Mouse (Mus musculus) CH12.LX (cell line): Measurements from ENCODE around the gene Nudc. TPM values are rescaled to one million over a fixed set of nuclear protein-coding genes. Genes with fewer than 3 reads are reported as not detected.

Experiments used
- DNase-seq: peaks from one replicate; pipeline ENCODE4 v3.0.0-alpha.2; 2013; ENCODE audit errors: extremely low read depth
- H3K27ac ChIP-seq: 2 replicates; pipeline ENCODE4 v1.5.1; 2012; ENCODE audit warnings: low read depth, mild to moderate bottlenecking, control low read depth, moderate library complexity; ENCODE audit not compliant: insufficient read depth
- H3K27me3 ChIP-seq: replicated peaks from 2 replicates; pipeline ENCODE3; 2012; ENCODE audit warnings: inconsistent platforms
- H3K36me3 ChIP-seq, 2 experiments: replicated peaks in 1 of 2; 2 replicates each; pipeline versions ENCODE3 to v1.6.1; 2012; ENCODE audit warnings: inconsistent platforms in 1 of 2, low read length in 1 of 2, mild to moderate bottlenecking in 1 of 2, mixed read lengths in 1 of 2, moderate library complexity in 1 of 2; ENCODE audit not compliant: control insufficient read depth in 1 of 2, insufficient read depth in 1 of 2
- H3K4me1 ChIP-seq, 2 experiments: 2 replicates each; pipeline ENCODE4 v1.6.1; 2012; ENCODE audit warnings: inconsistent platforms in 1 of 2, moderate library complexity in 1 of 2; ENCODE audit not compliant: insufficient read depth in 2 of 2, control insufficient read depth in 1 of 2
- H3K4me2 ChIP-seq: 2 replicates; pipeline ENCODE4 v1.6.1; 2012; ENCODE audit warnings: low read depth, mild to moderate bottlenecking, control low read depth; ENCODE audit not compliant: poor library complexity, insufficient read depth, severe bottlenecking
- H3K4me3 ChIP-seq, 3 experiments: fragments of 150-350 bp in 1 of 3; sonication (generic) in 1 of 3; replicated peaks in 1 of 3; 2 replicates each; pipeline versions ENCODE3 to v1.5.1; 2011 to 2012; ENCODE audit warnings: low read depth in 2 of 3, low read length in 2 of 3, mild to moderate bottlenecking in 2 of 3, moderate library complexity in 2 of 3, control low read depth in 1 of 3, improper control_type of control experiment in 1 of 3, inconsistent platforms in 1 of 3, mixed read lengths in 1 of 3; ENCODE audit not compliant: poor library complexity in 1 of 3
- H3K79me2 ChIP-seq: replicated peaks from 2 replicates; pipeline ENCODE4 v1.6.1; 2012; ENCODE audit warnings: mild to moderate bottlenecking, moderate library complexity; ENCODE audit not compliant: control insufficient read depth, poor library complexity, insufficient read depth, severe bottlenecking; ENCODE audit errors: extremely low read depth
- H3K9ac ChIP-seq: 2 replicates; pipeline ENCODE4 v1.6.1; 2012; ENCODE audit warnings: low read depth, mild to moderate bottlenecking, control low read depth, moderate library complexity; ENCODE audit not compliant: insufficient read depth
- H3K9me3 ChIP-seq: replicated peaks from 2 replicates; pipeline ENCODE3; 2012; ENCODE audit warnings: low read length, inconsistent platforms, mixed read lengths
- BHLHE40 ChIP-seq: IDR thresholded peaks from 2 replicates; pipeline ENCODE4 v1.6.1; 2011; ENCODE audit warnings: mild to moderate bottlenecking, low read depth, low read length, improper control_type of control experiment
- CTCF ChIP-seq, 2 experiments: IDR thresholded peaks in 1 of 2; conservative IDR thresholded peaks in 1 of 2; 2 replicates each; pipeline ENCODE4 v1.5.1; 2011 to 2012; ENCODE audit warnings: low read depth in 2 of 2, low read length in 2 of 2, improper control_type of control experiment in 1 of 2, inconsistent platforms in 1 of 2, mild to moderate bottlenecking in 1 of 2, moderate library complexity in 1 of 2
- E2F4 ChIP-seq: IDR thresholded peaks from 2 replicates; pipeline ENCODE4 v1.6.1; 2011; ENCODE audit warnings: low read depth, low read length, improper control_type of control experiment; ENCODE audit not compliant: insufficient replicate concordance
- ELF1 ChIP-seq: IDR thresholded peaks from 2 replicates; pipeline ENCODE4 v1.6.1; 2014; ENCODE audit warnings: low read depth, mild to moderate bottlenecking, inconsistent platforms, low read length, improper control_type of control experiment
- EP300 ChIP-seq: IDR thresholded peaks from 2 replicates; pipeline ENCODE4 v1.6.1; 2011; ENCODE audit warnings: low read length, improper control_type of control experiment
- ETS1 ChIP-seq: conservative IDR thresholded peaks from 2 replicates; pipeline ENCODE4 v1.6.1; 2012; ENCODE audit warnings: low read depth, mild to moderate bottlenecking, inconsistent platforms, low read length, improper control_type of control experiment, moderate library complexity
- HCFC1 ChIP-seq: IDR thresholded peaks from 2 replicates; pipeline ENCODE4 v1.6.1; 2012; ENCODE audit warnings: low read depth, mild to moderate bottlenecking, inconsistent platforms, low read length, improper control_type of control experiment
- IRF4 ChIP-seq: IDR thresholded peaks from 2 replicates; pipeline ENCODE4 v1.6.1; 2014; ENCODE audit warnings: low read depth, mild to moderate bottlenecking, inconsistent platforms, low read length, improper control_type of control experiment
- JUN ChIP-seq: IDR thresholded peaks from 2 replicates; pipeline ENCODE4 v1.6.1; 2011; ENCODE audit warnings: low read depth, mild to moderate bottlenecking, low read length, improper control_type of control experiment, moderate library complexity; ENCODE audit not compliant: insufficient read depth
- JUND ChIP-seq: conservative IDR thresholded peaks from 2 replicates; pipeline ENCODE4 v1.6.1; 2011; ENCODE audit warnings: low read depth, low read length, improper control_type of control experiment
- KAT2A ChIP-seq: IDR thresholded peaks from 2 replicates; pipeline ENCODE4 v1.6.1; 2012; ENCODE audit warnings: low read length, improper control_type of control experiment, inconsistent platforms; ENCODE audit not compliant: insufficient replicate concordance
- MAFK ChIP-seq: IDR thresholded peaks from 2 replicates; pipeline ENCODE4 v1.6.1; 2011; ENCODE audit warnings: low read length, improper control_type of control experiment; ENCODE audit not compliant: insufficient replicate concordance
- MAX ChIP-seq: IDR thresholded peaks from 2 replicates; pipeline ENCODE4 v1.6.1; 2011; ENCODE audit warnings: low read length, improper control_type of control experiment
- MAZ ChIP-seq: IDR thresholded peaks from 2 replicates; pipeline ENCODE4 v1.6.1; 2012; ENCODE audit warnings: low read depth, mild to moderate bottlenecking, inconsistent platforms, low read length, improper control_type of control experiment, moderate library complexity
- MEF2A ChIP-seq: IDR thresholded peaks from 2 replicates; pipeline ENCODE4 v1.6.1; 2014; ENCODE audit warnings: low read depth, mild to moderate bottlenecking, inconsistent platforms, low read length, improper control_type of control experiment, borderline replicate concordance
- MXI1 ChIP-seq: IDR thresholded peaks from 2 replicates; pipeline ENCODE4 v1.6.1; 2011; ENCODE audit warnings: mild to moderate bottlenecking, low read depth, low read length, improper control_type of control experiment
- NRF1 ChIP-seq: IDR thresholded peaks from 2 replicates; pipeline ENCODE4 v1.6.1; 2014; ENCODE audit warnings: low read depth, mild to moderate bottlenecking, inconsistent platforms, low read length, improper control_type of control experiment, moderate library complexity
- PAX5 ChIP-seq: IDR thresholded peaks from 2 replicates; pipeline ENCODE4 v1.6.1; 2012; ENCODE audit warnings: low read length, inconsistent platforms, mixed read lengths
- POLR2A ChIP-seq: IDR thresholded peaks from 2 replicates; pipeline ENCODE4 v1.6.1; 2011; ENCODE audit warnings: low read depth, mild to moderate bottlenecking, improper control_type of control experiment, low read length
- POLR2AphosphoS2 ChIP-seq: IDR thresholded peaks from 2 replicates; pipeline ENCODE4 v1.6.1; 2011; ENCODE audit warnings: low read depth, low read length, improper control_type of control experiment
- RCOR1 ChIP-seq: conservative IDR thresholded peaks from 2 replicates; pipeline ENCODE4 v1.6.1; 2012; ENCODE audit warnings: low read depth, mild to moderate bottlenecking, inconsistent platforms, low read length, improper control_type of control experiment
- TCF12 ChIP-seq: IDR thresholded peaks from 2 replicates; pipeline ENCODE4 v1.6.1; 2014; ENCODE audit warnings: low read depth, mild to moderate bottlenecking, inconsistent platforms, low read length, improper control_type of control experiment
- UBTF ChIP-seq: IDR thresholded peaks from 2 replicates; pipeline ENCODE4 v1.6.1; 2012; ENCODE audit warnings: low read depth, mild to moderate bottlenecking, inconsistent platforms, low read length, improper control_type of control experiment, moderate library complexity
- USF2 ChIP-seq: conservative IDR thresholded peaks from 2 replicates; pipeline ENCODE4 v1.6.1; 2011; ENCODE audit warnings: low read depth, low read length, improper control_type of control experiment
- ZC3H11A ChIP-seq: IDR thresholded peaks from 2 replicates; pipeline ENCODE4 v1.6.1; 2012; ENCODE audit warnings: low read depth, mild to moderate bottlenecking, inconsistent platforms, low read length, improper control_type of control experiment
- ZMIZ1 ChIP-seq: IDR thresholded peaks from 2 replicates; pipeline ENCODE4 v1.6.1; 2012; ENCODE audit warnings: low read depth, mild to moderate bottlenecking, inconsistent platforms, low read length, improper control_type of control experiment
- dilution Hi-C: fragments of 300-500 bp; cut with MboI; formaldehyde crosslinking; loops from 2 replicates; pipeline ENCODE4 v1.14.3; 2020; ENCODE audit warnings: low sequenced_read_pairs; ENCODE audit not compliant: extremely low pct_unique_long_range_greater_than_20kb, extremely low pct_ligation_motif_present
- in situ Hi-C: fragments of 300-500 bp; cut with MboI; formaldehyde crosslinking; loops from 3 replicates; pipeline ENCODE4 v1.14.3; 2019; ENCODE audit warnings: low sequenced_read_pairs, low pct_ligation_motif_present, low pct_unique_long_range_greater_than_20kb, mixed read lengths
- polyA plus RNA-seq: library from polyadenylated mRNA; unstranded; fragments of >175 nt; gene quantifications from 2 replicates; pipeline ENCODE4 v1.2.1, GENCODE M21; 2012; ENCODE audit warnings: low read depth; ENCODE audit not compliant: insufficient read length
- total RNA-seq, 2 experiments: library from RNA; depleted of rRNA; stranded (reverse); fragments of 300-350 nt in 1 of 2; fragments of >200 nt in 1 of 2; gene quantifications; 2 replicates each; pipeline ENCODE4 v1.2.3; 2012 to 2014

The Nudc gene
- total and polyA plus RNA-seq, 3 experiments, result 199 to 718 (median 408) TPM

GRCm38 (mm10) chr4:133511050-133511449 is 34.7 kb downstream of the Nudc start:
- dilution Hi-C loops, result no loop called here
- TF ChIP-seq TCF12 (no peak), UBTF (no peak), PAX5 (no peak), JUN (no peak), E2F4 (no peak), MAX (no peak), EP300 (no peak), NRF1 (no peak), RCOR1 (no peak), POLR2AphosphoS2 (no peak)

GRCm38 (mm10) chr4:133508990-133509389 is 36.8 kb downstream of the Nudc start:
- Histone ChIP-seq H3K4me1 (peaks cover 0 to 5% of the 10 kb centered on the region in 2 experiments; a peak in 1 of 4 replicates), H3K4me3 (no peak overlapping the region), H3K79me2 (no peaks in the 10 kb centered on the region), H3K36me3 (no peaks in the 10 kb centered on the region), H3K27ac (no peak overlapping the region), H3K9ac (no peak overlapping the region), H3K9me3 (no peaks in the 10 kb centered on the region), H3K27me3 (peaks cover 47% of the 10 kb centered on the region), H3K4me2 (no peak overlapping the region)
- no peak for DNase-seq
- in situ Hi-C loops, result no loop called here
- TF ChIP-seq JUND, result no peak
- TF ChIP-seq IRF4, result no peak
- no peak for TF ChIP-seq POLR2A
- TF ChIP-seq ELF1, result no peak
- no peak for TF ChIP-seq MXI1
- no peak for TF ChIP-seq MAFK
- TF ChIP-seq ZC3H11A, result no peak
- TF ChIP-seq ETS1, result no peak
- TF ChIP-seq BHLHE40, result no peak
- no peak for TF ChIP-seq MEF2A
- no peak for TF ChIP-seq E2F4
- no peak for TF ChIP-seq USF2
- TF ChIP-seq CTCF (conservative IDR thresholded peaks at IDR 0.05 in 1 of 2, IDR thresholded peaks at IDR 0.05 in 1 of 2; ENCODE audit: low read depth in 2 of 2, low read length in 2 of 2), result no peak
- TF ChIP-seq NRF1, result no peak
- no peak for TF ChIP-seq HCFC1
- TF ChIP-seq KAT2A, result no peak
- no peak for TF ChIP-seq ZMIZ1
- TF ChIP-seq MAZ, result no peak
- dilution Hi-C loops, result no loop called here

More at GRCm38 (mm10) chr4:133511050-133511449, 34.7 kb downstream of the Nudc start:
- H3K27me3 ChIP-seq, result peaks cover 34% of the 10 kb centered on the region
- in situ Hi-C loops, result loop anchor here (5.0 kb wide), 1 partner anchor 34 kb away; no protein-coding TSS in a partner anchor
- H3K36me3 ChIP-seq, result no peaks in the 10 kb centered on the region
- peaks cover 0 to 5% of the 10 kb centered on the region in 2 experiments; a peak in 1 of 4 replicates for H3K4me1 ChIP-seq
- no peak overlapping the region for H3K27ac ChIP-seq
- DNase-seq, result no peak
- no peaks in the 10 kb centered on the region for H3K9me3 ChIP-seq
- H3K9ac ChIP-seq, result no peak overlapping the region
- H3K4me3 ChIP-seq, result no peak overlapping the region
- H3K4me2 ChIP-seq, result no peak overlapping the region
- H3K79me2 ChIP-seq, result no peaks in the 10 kb centered on the region
